Mouse (Mus musculus) embryonic facial prominence, embryonic 15.5 days (tissue): ENCODE data around the gene Grtp1. TPM values are rescaled to one million over a fixed set of nuclear protein-coding genes. Genes with fewer than 3 reads are reported as not detected.

Experiments
- ATAC-seq: fragments of 200-750 bp; cut with Nextera tagmentation; 2 replicates; pipeline ENCODE4 v1.8.0; 2017; ENCODE audit warnings: low read depth, moderate TSS enrichment; ENCODE audit not compliant: insufficient number of reproducible peaks, low FRiP score, low TSS enrichment
- H3K27ac ChIP-seq: fragments of 300-500 bp; sonication (generic); replicated peaks from 2 replicates; pipeline ENCODE4 v1.5.1; 2015; ENCODE audit warnings: mild to moderate bottlenecking, inconsistent platforms
- H3K27me3 ChIP-seq: fragments of 300-500 bp; sonication (generic); 2 replicates; pipeline ENCODE4 v1.6.1; 2015; ENCODE audit warnings: inconsistent platforms
- H3K36me3 ChIP-seq: fragments of 300-500 bp; sonication (generic); 2 replicates; pipeline ENCODE4 v1.6.1; 2015; ENCODE audit warnings: mild to moderate bottlenecking, inconsistent platforms
- H3K4me1 ChIP-seq: fragments of 300-500 bp; sonication (generic); 2 replicates; pipeline ENCODE4 v1.6.1; 2015; ENCODE audit warnings: inconsistent platforms
- H3K4me2 ChIP-seq: fragments of 300-500 bp; sonication (generic); replicated peaks from 2 replicates; pipeline ENCODE4 v1.6.1; 2015; ENCODE audit warnings: mild to moderate bottlenecking, inconsistent platforms
- H3K4me3 ChIP-seq: fragments of 300-500 bp; sonication (generic); replicated peaks from 2 replicates; pipeline ENCODE4 v1.5.1; 2015; ENCODE audit warnings: mild to moderate bottlenecking, inconsistent platforms
- H3K9ac ChIP-seq: fragments of 300-500 bp; sonication (generic); 2 replicates; pipeline ENCODE4 v1.6.1; 2015; ENCODE audit warnings: inconsistent platforms
- H3K9me3 ChIP-seq: fragments of 300-500 bp; sonication (generic); replicated peaks from 2 replicates; pipeline ENCODE4 v1.6.1; 2016; ENCODE audit warnings: inconsistent platforms
- WGBS: fragments of 180-500 bp; shearing (Covaris S2); methylation state at CpG from one replicate; pipeline ENCODE4 v1.1.7; 2015; 5-methylcytosine and 5-hydroxymethylcytosine counted together
- polyA plus RNA-seq: library from polyadenylated mRNA; unstranded; fragments of >200 nt; fragmentation: Nextera tagmentation; extraction: Ambion mirVana; gene quantifications from 2 replicates; pipeline ENCODE4 v1.2.1, GENCODE M21; 2015

The Grtp1 gene
- polyA plus RNA-seq, 1 experiment from 2014 or later: 16.1 TPM

DNA sequence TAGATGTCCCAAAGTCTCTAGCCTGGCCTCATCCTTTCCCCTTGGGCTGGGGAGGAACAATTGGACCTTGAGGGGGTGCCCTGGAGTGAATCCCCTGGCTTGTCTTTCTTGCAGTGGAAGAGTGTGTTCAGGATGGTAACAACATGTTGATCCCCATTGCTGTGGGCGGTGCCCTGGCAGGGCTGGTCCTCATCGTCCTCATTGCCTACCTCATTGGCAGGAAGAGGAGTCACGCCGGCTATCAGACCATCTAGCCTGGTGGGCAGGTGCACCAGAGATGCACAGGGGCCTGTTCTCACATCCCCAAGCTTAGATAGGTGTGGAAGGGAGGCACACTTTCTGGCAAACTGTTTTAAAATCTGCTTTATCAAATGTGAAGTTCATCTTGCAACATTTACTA, 26.1 kb downstream of the Grtp1 start:
- no peaks in the 10 kb centered on the region for H3K27me3 ChIP-seq
- H3K4me1 ChIP-seq: no peaks in the 10 kb centered on the region
- H3K4me3 ChIP-seq: no peak overlapping the region
- 86% methylated on average over 4 of the region's 4 CpGs for WGBS
- ATAC-seq: no peak
- peaks cover 86% of the 10 kb centered on the region for H3K36me3 ChIP-seq
- H3K9me3 ChIP-seq: no peaks in the 10 kb centered on the region
- no peak overlapping the region for H3K4me2 ChIP-seq
- H3K27ac ChIP-seq: no peak overlapping the region
- H3K9ac ChIP-seq: no peak overlapping the region

DNA sequence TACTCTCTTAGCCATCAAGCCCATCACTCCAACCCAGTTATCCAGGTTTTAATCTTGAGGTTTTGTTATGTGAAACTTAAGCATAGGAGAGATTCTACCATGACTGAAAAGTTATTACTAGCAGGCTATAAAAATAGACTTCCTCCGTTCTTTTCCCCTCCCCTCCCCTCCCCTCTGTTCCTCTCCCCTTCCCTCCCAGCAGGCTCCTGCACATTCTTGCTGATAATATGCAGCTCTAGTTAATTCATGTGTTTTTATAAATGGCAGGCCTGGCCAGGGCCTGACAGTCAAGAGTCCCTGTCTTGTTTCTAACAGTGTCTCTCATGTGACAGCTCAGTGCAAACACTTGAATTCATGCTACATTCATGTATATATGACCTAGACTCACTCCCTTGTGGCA, 29.9 kb downstream of the Grtp1 start:
- Histone ChIP-seq H3K27me3 (no peaks in the 10 kb centered on the region), H3K9me3 (no peaks in the 10 kb centered on the region), H3K27ac (no peak overlapping the region), H3K4me3 (no peak overlapping the region), H3K9ac (no peak overlapping the region), H3K4me2 (no peak overlapping the region), H3K36me3 (peaks cover 86% of the 10 kb centered on the region), H3K4me1 (no peaks in the 10 kb centered on the region)
- no peak for ATAC-seq
- WGBS: 69% methylated on average over 1 of the region's 1 CpGs

DNA sequence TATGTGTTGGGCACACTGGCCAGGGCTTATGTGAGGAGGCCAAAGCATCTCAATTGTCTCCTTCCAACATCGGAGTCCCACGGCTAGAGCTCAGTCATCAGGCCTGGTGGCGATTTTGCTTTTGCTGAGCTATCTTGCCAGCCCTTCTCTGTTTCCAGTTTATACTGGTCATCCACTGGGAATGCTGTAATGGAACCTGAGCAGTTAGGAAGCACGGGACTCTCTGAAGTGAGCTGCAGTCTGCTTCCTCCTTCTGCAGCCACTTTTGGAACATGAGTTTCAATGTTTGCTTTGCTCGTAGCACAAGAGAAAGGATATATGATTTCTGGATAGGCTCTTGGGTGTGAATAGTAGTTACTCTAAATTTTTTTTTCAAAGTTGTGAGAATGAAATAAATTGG, 36.1 kb downstream of the Grtp1 start:
- WGBS: 86% methylated on average over 5 of the region's 5 CpGs

DNA sequence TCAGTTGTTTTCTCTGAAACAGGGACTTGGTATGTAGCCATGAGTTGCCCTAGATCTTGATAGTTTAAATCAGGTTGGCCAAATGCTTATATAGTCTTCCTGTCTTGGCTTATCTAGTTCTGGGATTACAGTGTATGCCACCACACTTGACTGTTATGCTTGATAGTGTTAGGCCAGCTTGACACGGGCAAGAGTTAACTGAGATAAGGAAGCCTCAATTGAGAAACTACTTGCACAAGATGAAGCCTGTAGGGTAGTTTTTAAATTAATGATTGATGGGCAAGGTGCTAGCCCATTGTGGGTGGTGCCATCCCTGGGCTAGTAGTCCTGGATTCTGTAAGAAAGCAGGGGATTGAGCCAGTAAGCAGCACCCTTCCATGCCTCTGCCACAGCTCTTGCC, 36.9 kb downstream of the Grtp1 start:
- WGBS: 79% methylated on average over 1 of the region's 1 CpGs
- no peak overlapping the region for H3K4me2 ChIP-seq
- H3K27me3 ChIP-seq: no peaks in the 10 kb centered on the region
- no peak for ATAC-seq
- H3K4me1 ChIP-seq: peaks cover 18% of the 10 kb centered on the region
- H3K9ac ChIP-seq: no peak overlapping the region
- peaks cover 24% of the 10 kb centered on the region for H3K36me3 ChIP-seq
- no peak overlapping the region for H3K4me3 ChIP-seq
- no peak overlapping the region for H3K27ac ChIP-seq
- H3K9me3 ChIP-seq: no peaks in the 10 kb centered on the region

More for the DNA sequence above, 36.1 kb downstream of the Grtp1 start:
- Histone ChIP-seq H3K9me3 (no peaks in the 10 kb centered on the region), H3K36me3 (peaks cover 32% of the 10 kb centered on the region), H3K4me3 (no peak overlapping the region), H3K27me3 (no peaks in the 10 kb centered on the region), H3K27ac (no peak overlapping the region), H3K9ac (no peak overlapping the region), H3K4me2 (no peak overlapping the region), H3K4me1 (peaks cover 17% of the 10 kb centered on the region)
- no peak for ATAC-seq

DNA sequence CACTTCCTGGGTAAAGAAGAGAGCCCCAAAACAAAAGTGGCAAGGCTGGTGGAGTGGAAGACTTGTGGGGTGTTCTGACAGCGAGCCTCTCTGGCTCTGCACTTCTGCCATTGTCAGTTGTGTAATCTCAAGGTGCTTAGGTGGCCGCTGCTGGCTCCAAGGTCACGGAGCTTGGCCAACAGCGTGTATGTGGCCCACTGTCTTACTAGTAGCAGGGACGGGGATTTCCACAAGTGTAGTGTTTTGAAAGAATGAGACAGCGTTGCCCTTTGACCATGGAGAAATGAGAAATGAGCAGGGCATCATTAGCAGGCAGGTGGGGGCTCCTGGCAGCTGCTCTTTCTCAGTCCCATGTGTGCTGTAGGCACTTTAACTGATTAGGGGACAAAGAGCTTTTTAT, 38.3 kb downstream of the Grtp1 start:
- no peak overlapping the region for H3K9ac ChIP-seq
- 78% methylated on average over 6 of the region's 6 CpGs for WGBS
- no peak overlapping the region for H3K27ac ChIP-seq

DNA sequence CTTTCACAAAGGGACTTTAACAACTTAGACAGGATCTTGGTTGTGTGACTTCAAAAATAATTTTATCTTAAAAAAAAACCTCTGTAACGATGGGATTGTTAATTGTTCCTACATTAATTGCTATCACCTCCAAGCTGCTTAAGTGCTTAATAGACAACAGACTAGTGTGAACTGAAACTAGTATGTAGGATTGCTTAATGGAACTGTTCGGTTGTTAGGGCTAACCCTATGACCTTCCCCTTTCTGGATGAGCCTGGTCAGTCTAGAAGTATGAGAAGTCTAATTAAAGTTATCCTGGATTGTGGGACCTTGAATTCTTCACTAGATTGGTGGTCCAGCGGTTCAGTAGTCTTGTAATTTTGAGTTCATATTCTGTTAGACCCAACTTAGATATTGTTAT, 39.7 kb downstream of the Grtp1 start:
- Histone ChIP-seq H3K9ac (no peak overlapping the region), H3K9me3 (no peaks in the 10 kb centered on the region), H3K4me3 (peak overlapping the region; percentile 100), H3K27ac (no peak overlapping the region), H3K36me3 (peaks cover 1% of the 10 kb centered on the region; the same call in 1 of the 2 replicates), H3K4me1 (peaks cover 21% of the 10 kb centered on the region), H3K4me2 (peak overlapping the region; percentile 89; the same call in 1 of the 2 replicates), H3K27me3 (no peaks in the 10 kb centered on the region)
- ATAC-seq: no peak
- WGBS: 78% methylated on average over 3 of the region's 3 CpGs

More for the DNA sequence above, 38.3 kb downstream of the Grtp1 start:
- no peak overlapping the region for H3K4me3 ChIP-seq
- ATAC-seq: no peak
- H3K9me3 ChIP-seq: no peaks in the 10 kb centered on the region
- H3K4me2 ChIP-seq: no peak overlapping the region
- H3K27me3 ChIP-seq: no peaks in the 10 kb centered on the region
- H3K36me3 ChIP-seq: peaks cover 9% of the 10 kb centered on the region
- peaks cover 21% of the 10 kb centered on the region for H3K4me1 ChIP-seq

DNA sequence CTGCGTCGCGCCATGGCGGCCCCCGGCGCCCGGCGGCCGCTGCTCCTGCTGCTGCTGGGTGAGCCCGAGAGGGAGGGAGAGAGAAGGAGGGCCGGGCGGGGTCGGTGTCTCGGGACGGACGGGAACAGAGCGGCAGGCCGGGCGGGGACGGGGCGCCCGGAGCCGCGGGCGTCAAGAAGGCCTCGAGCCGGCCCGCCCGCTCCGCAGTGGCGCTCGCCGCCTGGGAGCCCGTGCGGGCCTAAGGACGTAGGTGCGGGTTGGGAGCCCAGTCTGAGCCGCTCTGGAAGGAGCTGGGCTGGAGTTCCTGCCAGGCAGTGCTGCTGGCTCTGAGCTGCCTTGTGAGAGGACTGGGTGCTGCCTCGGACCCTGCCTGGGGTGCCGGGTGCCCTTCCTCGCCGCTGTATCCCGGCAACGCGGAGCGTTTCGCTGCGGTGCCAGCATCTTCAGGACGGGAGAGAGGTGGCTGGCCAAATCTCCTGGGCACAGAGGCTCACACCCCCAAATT, 41.0 kb downstream of the Grtp1 start:
- Histone ChIP-seq H3K27me3 (no peaks in the 10 kb centered on the region), H3K36me3 (no peaks in the 10 kb centered on the region), H3K9me3 (no peaks in the 10 kb centered on the region), H3K4me1 (peaks cover 21% of the 10 kb centered on the region), H3K27ac (peak overlapping the region; percentile 72), H3K4me3 (peak overlapping the region; percentile 100), H3K4me2 (peak overlapping the region; percentile 89), H3K9ac (peak overlapping the region; percentile 95)
- under 1% methylated on average over 49 of the region's 49 CpGs for WGBS
- ATAC-seq: peak; percentile 60; the same call in 1 of the 2 replicates

DNA sequence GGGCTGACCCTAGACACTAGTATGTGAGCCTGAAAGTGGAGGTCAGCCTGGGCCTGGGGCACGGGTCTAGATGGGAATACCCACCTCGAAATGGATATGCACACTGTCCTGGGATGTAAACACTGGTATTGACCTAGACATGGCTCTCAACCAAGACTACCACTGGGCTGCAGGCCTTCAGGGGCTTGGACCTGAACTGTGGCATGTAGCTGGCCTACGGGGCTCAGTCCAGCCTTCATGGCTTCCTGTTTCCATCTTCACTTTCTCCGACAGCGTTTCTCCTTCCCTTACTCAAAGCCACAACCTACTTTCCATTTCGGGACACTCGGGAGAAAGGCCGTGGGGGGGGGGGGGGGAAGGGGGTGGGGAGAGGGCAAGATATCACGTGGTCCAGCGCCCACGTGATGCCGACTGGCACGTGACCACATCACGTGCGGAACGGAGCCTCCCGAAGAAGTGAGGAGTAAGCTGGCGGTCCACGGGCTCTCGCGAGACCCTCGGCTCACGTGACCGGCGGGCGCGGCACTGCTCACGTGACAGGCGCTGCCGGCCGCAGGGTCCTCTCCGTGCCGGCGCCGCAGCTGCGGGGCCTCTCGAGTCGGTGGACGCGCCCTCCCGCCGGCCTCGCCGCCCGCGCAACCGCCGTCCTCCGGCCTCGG, 41.6 kb downstream of the Grtp1 start, which contains the start of gene Lamp1:
Gene Lamp1, plus strand, starts transcription at position 444 of the 659 bp plus-strand sequence.
- Histone ChIP-seq H3K4me3 (peak within 1 kb of the TSS; percentile 100), H3K36me3 (no peaks in the 10 kb centered on the region), H3K9ac (peak within 1 kb of the TSS; percentile 95), H3K27ac (peak within 1 kb of the TSS; percentile 74), H3K9me3 (no peaks in the 10 kb centered on the region), H3K4me2 (peak within 1 kb of the TSS; percentile 89), H3K4me1 (peaks cover 21% of the 10 kb centered on the region), H3K27me3 (no peaks in the 10 kb centered on the region)
- ATAC-seq: peak; percentile 93
- 1% methylated on average over 49 of the region's 50 CpGs for WGBS

DNA sequence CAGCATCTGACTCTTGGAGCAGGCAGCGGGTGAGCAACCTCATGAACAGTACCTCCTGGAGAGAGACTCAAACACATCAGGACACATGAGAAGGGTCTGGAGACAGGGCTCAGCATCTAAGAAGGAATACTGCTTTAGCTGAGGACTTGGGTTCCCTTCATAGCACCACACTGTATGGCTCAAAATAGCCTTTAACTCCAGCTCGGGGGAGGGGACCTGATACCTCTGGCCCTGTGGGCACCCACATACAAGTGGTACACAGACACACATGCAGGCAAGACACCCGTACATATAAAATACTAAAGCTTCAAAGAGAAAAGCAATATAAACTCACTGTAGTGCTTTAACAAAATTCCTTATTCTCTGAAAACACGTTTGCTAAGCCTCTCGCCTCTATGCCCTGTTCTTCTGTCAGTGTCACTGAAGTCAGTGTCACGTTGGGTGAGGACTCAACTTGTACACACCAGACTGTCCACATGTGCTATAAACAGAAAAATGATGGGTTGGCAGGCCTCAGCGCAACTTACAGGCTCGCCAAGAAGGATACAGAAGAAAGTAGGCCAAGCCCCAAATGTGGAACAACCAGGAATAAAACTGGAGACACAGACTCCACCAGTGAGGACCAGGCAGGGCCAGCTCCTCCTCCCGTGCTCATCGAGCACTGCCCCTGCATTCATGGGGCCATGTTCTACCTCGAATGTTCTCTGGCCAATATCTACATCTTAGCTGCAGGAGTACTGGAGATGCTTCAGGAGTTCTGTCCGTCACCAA, 43.9 kb downstream of the Grtp1 start:
- Histone ChIP-seq H3K4me2 (no peak overlapping the region), H3K9me3 (no peaks in the 10 kb centered on the region), H3K27ac (no peak overlapping the region), H3K9ac (no peak overlapping the region), H3K27me3 (no peaks in the 10 kb centered on the region), H3K36me3 (no peaks in the 10 kb centered on the region), H3K4me3 (no peak overlapping the region), H3K4me1 (peaks cover 14% of the 10 kb centered on the region)
- ATAC-seq: no peak
- 75% methylated on average over 12 of the region's 12 CpGs for WGBS

DNA sequence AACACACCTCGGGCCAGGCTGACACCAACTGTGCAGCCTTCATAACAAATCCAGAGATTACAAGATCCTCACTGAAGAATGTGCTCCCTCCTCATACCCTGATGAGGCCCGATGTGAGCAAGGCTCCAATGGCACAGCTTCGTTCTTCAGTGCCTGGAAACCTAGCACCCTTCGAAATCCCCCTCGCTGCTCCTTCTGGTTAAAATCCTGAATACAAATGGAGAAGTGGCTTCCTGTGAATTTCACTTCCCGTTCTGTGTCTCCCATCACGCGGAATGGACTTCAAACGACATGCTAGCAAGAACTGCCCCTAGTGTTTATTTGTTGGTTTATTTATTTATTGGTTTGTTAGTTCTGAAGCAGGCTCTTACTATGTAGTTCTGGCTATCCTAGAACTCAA, 45.1 kb downstream of the Grtp1 start:
- 69% methylated on average over 9 of the region's 9 CpGs for WGBS
- Histone ChIP-seq H3K9me3 (no peaks in the 10 kb centered on the region), H3K4me3 (no peak overlapping the region), H3K4me2 (no peak overlapping the region), H3K27me3 (no peaks in the 10 kb centered on the region), H3K4me1 (peaks cover 11% of the 10 kb centered on the region), H3K27ac (no peak overlapping the region), H3K36me3 (0 out of 2 replicates have a peak, but pooled peaks cover 5% of the 10 kb centered on the region), H3K9ac (no peak overlapping the region)
- no peak for ATAC-seq

DNA sequence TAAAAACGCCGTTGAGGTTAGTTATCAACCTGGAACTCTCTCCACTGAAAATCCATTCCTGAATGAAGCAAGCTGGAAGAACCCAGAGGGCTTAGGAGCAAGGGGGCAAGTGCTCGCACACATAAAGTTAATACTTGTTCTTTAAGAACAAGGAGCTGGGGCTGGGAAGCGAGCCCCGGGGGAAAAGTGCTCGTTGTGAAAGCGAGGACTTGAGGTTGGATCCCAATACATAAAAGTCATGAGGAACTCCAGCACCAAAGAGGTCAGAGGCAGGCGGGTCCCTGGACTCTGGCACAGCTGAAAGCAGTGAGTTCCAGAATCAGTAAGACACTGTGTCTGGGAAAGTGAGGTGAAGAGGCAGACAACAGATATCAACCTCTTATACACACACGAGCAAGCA, 46.3 kb downstream of the Grtp1 start:
- H3K4me3 ChIP-seq: no peak overlapping the region
- H3K9ac ChIP-seq: no peak overlapping the region

More for the DNA sequence above, 46.3 kb downstream of the Grtp1 start:
- Histone ChIP-seq H3K4me2 (no peak overlapping the region), H3K36me3 (peaks cover 15% of the 10 kb centered on the region), H3K4me1 (peaks cover 4% of the 10 kb centered on the region; the same call in 1 of the 2 replicates), H3K27me3 (no peaks in the 10 kb centered on the region), H3K9me3 (no peaks in the 10 kb centered on the region), H3K27ac (no peak overlapping the region)
- ATAC-seq: no peak
- WGBS: 72% methylated on average over 9 of the region's 9 CpGs
